Mouse (Mus musculus) left cerebral cortex, postnatal 36 days (tissue): Measurements from ENCODE around the gene Hmces. TPM values are rescaled to one million over a fixed set of nuclear protein-coding genes. Genes with fewer than 3 reads are reported as not detected.

Experiments
- DNase-seq, 2 experiments: peaks; one replicate each; pipeline ENCODE4 v3.0.0; 2021 to 2022; ENCODE audit warnings: low spot score in 2 of 2, mixed read lengths in 1 of 2
- intact Hi-C: fragments of 180-260 bp; cut with DNase I; formaldehyde crosslinking; loops from one replicate; pipeline ENCODE4 v1.15.1; 2025
- total RNA-seq, 2 experiments: library from RNA; stranded (reverse); gene quantifications; 2 replicates each; pipeline ENCODE4 v1.2.3; 2021

Gene Hmces
- total RNA-seq: 10 to 100 TPM; 21.2 to 25.7 TPM

GRCm38 (mm10) chr6:87913661-87914325 lies at the start of gene Hmces:
Hmces (plus strand) TSS chr6:87913935.
- DNase-seq: peak; percentile 61 to 70
- intact Hi-C loops: loop anchor here (5.0 to 10.0 kb wide), 4 partner anchors 69 to 191 kb away; partner anchors contain the start of gene H1fx

DNA sequence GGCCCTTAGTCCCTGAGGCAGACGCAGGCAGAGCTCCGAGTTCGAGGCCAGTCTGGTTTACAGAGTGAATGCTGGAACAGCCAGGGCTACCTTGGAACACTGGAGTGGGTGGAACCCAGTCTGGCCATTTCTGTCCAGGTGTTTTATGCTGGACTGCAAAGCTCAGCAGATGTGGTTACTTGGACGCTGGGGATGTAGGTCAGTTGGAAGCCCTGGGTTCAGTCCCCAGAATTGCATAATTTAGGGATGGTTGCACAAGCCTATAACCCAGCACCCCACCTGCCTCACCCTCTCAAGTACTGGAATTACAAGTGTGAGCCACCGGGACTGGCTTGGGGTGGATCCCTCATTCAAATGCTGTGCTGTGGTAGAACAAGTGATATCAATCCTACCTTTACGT lies 47.5 kb upstream of the Hmces start:
- intact Hi-C loops: no loop called here

DNA sequence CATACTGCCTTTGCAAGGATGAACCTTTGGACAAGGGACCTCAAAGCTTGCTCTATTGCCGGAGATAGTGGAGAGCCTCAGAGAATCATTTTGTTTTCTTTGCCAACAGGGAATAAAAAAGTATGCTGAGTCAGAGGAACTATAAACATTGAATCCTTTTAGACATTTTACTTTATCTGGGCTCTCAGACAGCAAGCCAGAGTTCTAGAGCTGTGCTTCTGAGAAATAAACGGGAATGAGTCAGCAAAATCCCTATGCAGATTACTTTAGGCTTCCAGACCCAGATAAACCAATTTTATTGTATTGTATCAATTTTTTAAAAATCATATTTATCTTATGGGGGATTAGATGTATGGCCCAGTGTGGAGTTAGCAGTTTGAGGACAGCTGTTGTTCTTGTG lies 46.5 kb upstream of the Hmces start:
- intact Hi-C loops: no loop called here
- no peak for DNase-seq

More for the DNA sequence above, 47.5 kb upstream of the Hmces start:
- no peak for DNase-seq

GRCm38 (mm10) chr6:87868871-87869506 lies 44.7 kb upstream of the Hmces start:
- peak in 1 of 2 experiments; percentile 30 for DNase-seq
- intact Hi-C loops: no loop called here

- intact Hi-C loops: no loop called here
- DNase-seq: no peak
These were observed 43.3 kb upstream of the Hmces start for GRCm38 (mm10) chr6:87870440-87870839.

DNA sequence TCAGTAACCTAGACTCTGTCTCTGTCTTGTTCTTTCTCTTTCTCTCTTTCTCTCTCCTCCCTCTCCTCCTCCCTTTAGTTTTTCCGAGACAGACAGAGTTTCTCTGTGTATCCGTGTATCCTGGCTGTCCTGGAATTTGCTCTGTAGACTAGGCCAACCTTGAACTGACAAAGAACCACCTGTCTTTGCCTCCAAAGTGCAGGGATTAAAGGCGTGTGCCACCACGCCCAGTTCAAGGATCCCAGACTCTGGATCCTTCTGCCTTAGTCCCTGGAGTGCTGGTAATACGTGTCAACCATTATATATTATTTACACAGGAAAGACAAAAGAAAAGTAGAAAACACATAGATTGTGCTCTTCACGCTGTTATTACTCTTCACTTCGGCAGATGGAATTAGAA lies 42.5 kb upstream of the Hmces start:
- no peak for DNase-seq
- intact Hi-C loops: no loop called here

DNA sequence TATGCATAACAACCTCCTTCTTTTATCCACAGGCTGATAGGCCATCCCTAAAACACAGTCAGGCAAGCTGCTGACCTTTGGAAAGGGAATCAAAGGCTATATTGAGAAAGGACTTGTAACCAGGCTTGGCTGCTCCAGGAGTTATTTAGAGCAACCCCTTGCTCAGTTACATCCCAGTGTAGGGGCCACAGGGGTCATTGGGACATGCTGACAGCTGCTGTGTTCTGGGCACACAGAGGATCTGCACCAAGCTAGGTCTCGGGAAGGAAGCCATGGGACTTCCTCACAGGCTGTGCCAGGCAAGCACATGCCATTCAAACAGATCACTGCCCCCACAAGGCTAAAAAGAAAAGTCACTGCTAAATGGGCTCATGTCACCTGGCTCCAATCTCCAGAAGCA lies 40.6 kb upstream of the Hmces start:
- no peak for DNase-seq
- intact Hi-C loops: no loop called here

DNA sequence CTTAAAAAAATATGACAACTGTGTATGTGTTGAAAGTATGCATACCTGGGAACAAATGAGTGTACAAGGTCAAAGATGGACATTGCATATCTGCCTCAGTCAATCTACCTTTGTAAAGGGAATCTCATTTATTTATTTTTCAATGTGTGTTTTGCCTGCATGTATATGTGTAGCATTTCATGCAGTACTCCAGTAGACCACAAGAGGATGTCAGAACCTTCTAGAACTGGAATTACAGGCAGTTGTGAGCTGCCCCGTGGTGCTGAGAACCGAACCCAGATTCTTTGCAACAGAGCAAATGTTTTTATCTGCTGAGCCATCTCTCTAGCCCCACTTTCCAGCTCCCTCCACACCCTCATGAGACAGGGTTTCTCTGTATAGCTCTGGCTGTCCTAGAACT lies 39.8 kb upstream of the Hmces start:
- DNase-seq: no peak
- intact Hi-C loops: no loop called here

GRCm38 (mm10) chr6:87875083-87875482 lies 38.7 kb upstream of the Hmces start:
- no peak for DNase-seq
- intact Hi-C loops: no loop called here

DNA sequence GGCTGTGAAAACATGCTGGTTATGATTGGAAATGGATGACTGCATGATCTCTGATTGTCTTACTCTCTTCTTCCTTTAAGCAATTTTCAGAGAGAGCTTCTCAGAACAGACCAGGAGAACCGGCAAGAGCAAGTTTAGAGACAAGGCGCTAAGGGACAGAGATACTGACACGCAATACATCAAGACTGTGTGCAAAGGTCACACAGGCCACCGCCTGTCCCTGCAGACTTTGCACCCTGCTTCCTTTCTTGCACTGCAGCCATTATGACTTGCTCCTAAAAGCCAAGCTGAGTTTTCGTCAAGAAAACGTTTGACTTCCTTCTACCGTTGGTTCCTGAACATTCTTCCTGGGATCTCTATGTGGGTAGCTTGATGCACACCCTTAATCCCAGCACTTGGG lies 38.2 kb upstream of the Hmces start:
- intact Hi-C loops: no loop called here
- no peak for DNase-seq

DNA sequence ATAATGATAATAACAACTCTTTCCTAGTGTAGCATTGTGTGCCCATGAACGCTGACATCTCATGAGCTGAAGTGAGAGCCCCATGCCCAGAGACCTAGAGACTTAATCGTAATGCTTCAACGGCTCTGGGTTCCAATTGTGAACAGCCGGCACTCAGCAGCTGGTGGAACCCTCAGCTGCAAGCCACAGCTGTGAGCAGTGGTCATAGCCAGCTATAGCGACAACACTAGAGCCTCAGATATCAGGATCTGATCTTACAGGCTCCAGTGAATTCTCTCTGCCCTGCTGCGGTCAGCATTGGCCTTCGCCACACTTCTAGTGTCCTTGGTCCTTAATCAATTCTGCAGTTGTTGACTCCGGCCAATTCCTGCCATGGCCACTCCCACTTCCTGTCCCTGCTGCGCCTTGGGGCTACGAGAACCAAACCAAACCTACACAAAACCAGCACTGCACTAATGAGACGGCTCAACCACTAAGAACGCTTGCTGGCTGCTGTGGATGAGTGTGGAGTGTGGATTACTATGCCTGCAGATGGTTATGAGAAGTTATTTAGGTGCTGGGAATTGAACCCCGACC lies 37.6 kb upstream of the Hmces start:
- intact Hi-C loops: no loop called here
- DNase-seq: no peak

- intact Hi-C loops: no loop called here
- DNase-seq: no peak
These were observed 34.7 kb upstream of the Hmces start for GRCm38 (mm10) chr6:87879010-87879409.

- intact Hi-C loops: no loop called here
- no peak for DNase-seq
These were observed 34.1 kb upstream of the Hmces start for GRCm38 (mm10) chr6:87879628-87880027.

GRCm38 (mm10) chr6:87882221-87882620 lies 31.5 kb upstream of the Hmces start:
- intact Hi-C loops: no loop called here
- no peak for DNase-seq

DNA sequence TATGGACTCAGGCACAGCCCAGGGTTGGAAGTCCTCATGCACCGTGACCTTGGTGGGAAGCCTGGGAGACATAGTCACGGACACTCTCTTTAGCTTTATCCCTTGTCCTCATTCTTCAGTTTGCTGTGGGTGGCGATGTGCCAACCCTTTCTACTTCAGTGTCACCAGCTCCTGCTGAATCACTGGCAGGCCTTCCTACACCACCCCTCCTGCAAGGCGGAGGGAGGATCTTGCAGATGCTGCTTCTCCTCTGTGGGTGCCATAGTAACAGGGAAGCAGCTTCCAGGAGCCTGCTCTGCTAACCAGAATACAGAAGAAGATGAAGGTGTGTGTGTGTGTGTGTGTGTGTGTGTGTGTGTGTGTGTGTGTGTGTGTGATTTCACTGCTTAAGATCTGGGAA lies 30.9 kb upstream of the Hmces start:
- peak; percentile 80 to 84 for DNase-seq
- intact Hi-C loops: no loop called here

GRCm38 (mm10) chr6:87886721-87887120 lies 27.0 kb upstream of the Hmces start:
- DNase-seq: no peak
- intact Hi-C loops: loop anchor here (2.0 to 5.0 kb wide), 3 partner anchors 36 to 106 kb away; partner anchors contain the start of genes Cnbp, Gm45140 and Isy1

GRCm38 (mm10) chr6:87887594-87888233 lies 26.0 kb upstream of the Hmces start, which contains the start of gene Copg1:
Copg1 (plus strand) TSS chr6:87887814.
- intact Hi-C loops: loop anchor here (2.0 to 5.0 kb wide), 3 partner anchors 37 to 105 kb away; partner anchors contain the start of genes Cnbp, Gm45140 and Isy1
- DNase-seq: peak; percentile 100

DNA sequence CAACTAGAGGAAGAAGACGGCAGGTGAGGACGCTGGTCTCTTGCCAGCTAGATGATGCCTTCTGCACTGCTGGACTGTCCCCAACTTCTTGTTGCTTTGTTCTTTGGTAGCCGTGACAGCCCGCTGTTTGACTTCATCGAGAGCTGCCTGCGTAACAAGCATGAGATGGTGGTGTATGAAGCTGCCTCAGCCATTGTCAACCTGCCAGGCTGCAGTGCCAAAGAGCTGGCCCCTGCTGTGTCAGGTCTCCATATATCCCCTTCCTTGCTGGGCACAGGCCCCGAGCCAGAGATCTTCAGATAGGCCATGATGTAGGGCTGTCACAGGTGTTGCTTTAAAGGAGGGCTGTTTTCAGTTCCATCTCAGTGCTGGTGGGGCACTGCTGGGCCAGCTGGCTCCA lies 19.8 kb upstream of the Hmces start:
- no peak for DNase-seq
- intact Hi-C loops: no loop called here

DNA sequence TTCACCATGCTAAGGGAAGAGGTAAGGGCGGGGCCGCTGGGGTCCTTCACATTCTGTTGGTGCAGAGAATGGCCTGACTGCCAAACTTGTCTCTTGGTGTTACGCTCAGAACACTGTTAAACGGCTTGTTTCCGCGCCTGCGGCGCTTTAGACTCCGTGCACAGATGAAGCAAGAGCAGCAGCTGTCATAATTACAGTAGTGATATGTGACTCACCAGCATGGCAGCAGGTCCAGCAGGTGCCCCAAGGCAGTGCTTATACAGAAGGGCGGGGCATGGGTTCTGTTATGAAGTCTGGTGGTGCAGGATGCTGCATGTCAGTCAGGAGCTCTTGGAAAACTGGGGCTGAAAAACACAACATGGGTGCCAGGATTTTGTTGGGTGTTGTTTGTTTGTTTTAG lies 15.7 kb upstream of the Hmces start:
- intact Hi-C loops: no loop called here
- DNase-seq: no peak

DNA sequence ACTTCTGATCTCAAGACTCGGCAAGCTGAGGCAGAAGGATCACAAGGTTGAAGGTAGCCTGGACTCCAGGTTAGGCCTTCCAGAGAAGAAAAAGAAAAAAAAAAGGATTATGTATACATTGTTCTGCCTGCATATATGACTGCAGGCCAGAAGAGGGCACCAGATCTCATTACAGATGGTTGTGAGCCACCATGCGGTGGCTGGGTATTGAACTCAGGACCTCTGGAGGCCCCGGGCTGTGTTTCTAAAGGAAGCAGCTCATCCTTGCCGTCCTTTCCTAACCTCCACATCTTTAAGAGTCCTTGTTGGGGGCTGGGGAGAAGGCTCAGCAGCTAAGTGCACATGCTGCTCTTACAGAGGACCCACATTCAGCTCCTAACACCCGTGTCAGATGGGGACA lies 7.1 kb upstream of the Hmces start:
- intact Hi-C loops: no loop called here
- DNase-seq: no peak
